Mouse (Mus musculus) thymus, adult 18-20 months (tissue): ENCODE results near the gene 1700003F12Rik.

Experiments
- DNase-seq, 2 experiments: peaks; one replicate each; pipeline ENCODE4 v3.0.0; 2022; ENCODE audit warnings: mixed read lengths in 2 of 2

1700003F12Rik gene

GRCm38 (mm10) chr2:154577744-154578067 lies 30.8 kb downstream of the 1700003F12Rik start:
- DNase-seq = no peak

GRCm38 (mm10) chr2:154580586-154580985 lies 33.7 kb downstream of the 1700003F12Rik start:
- no peak for DNase-seq

DNA sequence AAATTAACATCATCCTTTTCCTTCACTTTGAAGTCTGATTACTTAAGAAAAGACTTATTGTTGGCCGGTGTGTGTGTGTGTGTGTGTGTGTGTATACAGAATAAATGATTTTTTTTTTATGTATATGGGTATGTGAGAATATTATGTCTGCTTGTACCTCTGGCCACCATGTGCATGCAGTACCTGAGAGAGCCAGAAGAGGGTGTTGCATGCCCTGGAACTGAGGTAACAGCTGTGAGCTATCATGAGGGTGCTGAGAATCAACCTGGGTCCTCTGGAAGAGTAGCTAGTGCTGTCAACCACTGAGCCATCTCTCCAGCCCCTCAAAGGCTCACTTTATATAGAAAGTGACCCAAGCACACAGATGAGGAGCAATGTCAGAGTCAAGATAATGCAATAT lies 34.5 kb downstream of the 1700003F12Rik start:
- DNase-seq = no peak

GRCm38 (mm10) chr2:154583906-154584872 lies 37.3 kb downstream of the 1700003F12Rik start:
- no peak for DNase-seq

DNA sequence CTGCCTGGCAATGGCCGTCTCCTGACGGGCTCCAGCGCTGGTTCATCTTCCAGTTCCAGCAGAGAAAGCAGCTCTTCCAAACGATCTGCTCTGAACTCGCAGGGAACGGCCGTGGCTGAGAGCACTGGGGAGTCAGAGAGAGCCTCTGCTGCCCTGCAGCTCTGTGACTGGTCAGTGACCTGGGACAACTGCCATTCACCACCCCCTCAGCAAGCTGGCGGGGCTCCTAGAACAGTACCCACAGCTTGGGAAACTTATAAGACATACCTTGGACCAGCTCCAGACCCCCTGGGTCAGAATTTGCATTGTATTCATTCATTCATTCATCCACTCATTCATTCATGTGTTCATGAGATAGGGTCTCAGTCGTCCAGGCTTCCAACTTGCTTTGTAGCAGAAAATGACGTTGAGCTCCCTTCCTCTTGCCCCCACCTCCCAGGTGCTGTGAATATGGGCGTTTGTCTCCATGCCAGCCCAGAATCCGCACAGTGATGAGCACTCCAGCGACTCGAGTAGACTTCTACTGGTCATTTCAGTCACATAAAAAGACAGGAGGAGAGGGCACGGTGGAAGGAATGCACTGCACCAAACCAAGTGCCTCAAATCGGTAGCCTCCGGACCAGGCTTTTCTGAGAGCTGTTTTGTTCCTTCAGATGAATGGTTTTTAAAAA lies 38.2 kb downstream of the 1700003F12Rik start:
- no peak for DNase-seq

- peak in 1 of 2 experiments; percentile 28 for DNase-seq
These were observed 39.5 kb downstream of the 1700003F12Rik start for GRCm38 (mm10) chr2:154586405-154586804.

- DNase-seq = no peak
These were observed 42.2 kb downstream of the 1700003F12Rik start for GRCm38 (mm10) chr2:154589051-154589450.

- DNase-seq = no peak
These were observed 44.4 kb downstream of the 1700003F12Rik start for GRCm38 (mm10) chr2:154591239-154591638.

DNA sequence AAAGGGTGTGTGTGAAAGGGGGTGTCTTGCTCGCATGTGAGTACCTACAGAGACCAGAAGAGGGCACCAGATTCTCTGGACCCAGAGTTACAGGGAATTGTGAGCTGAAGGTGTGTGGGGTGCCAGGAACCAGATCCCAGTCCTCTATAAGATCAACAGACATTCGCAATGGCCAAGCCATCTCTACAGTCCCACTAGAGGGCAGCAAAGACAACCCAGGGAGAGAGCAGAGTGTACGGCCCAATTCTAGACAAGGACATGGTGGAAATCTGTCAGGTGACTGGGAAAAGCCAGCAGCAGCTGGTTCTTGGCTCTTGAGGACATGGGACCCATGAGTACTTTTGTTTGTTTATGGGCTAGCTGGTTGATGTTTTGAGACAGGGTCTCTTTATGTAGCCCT lies 46.1 kb downstream of the 1700003F12Rik start:
- DNase-seq = peak in 1 of 2 experiments; percentile 50

DNA sequence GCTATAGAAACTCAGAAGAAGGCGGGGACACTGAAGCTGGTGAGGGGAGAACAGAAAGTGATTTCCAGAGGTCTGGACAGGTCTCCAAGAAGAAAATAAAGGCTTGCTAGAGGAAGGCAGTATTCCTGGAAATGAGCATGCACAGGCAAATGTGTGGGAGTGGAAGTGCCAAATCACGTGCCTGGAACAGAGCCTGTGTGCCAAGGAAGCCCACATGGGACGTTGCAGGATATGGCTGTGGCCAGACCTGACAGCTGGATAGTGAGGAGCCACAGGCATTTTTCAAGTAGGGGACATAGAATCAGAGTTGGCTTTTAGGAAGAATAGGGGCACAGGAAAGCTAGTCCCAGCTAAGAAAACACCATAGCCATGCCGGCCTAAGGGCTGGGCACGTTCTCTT lies 48.9 kb downstream of the 1700003F12Rik start:
- no peak for DNase-seq

DNA sequence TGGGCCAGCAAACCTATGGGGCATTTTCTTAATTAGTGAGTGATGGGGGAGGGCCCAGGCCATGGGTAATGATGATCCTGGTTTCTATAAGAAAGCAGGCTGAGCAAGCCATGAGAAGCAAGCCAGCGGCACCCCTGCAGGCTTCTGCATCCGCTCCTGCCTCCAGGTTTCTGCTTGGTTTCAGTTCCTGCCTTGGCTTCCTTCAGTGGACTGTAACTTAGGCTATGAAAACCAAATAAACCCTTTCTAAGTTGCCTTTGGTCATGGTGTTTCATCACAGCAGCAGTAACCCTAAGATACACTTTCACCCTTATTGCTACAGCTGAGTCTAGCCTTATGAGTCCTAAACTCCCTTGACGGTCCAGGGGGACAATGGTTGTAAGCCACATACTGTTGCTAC lies 50.5 kb downstream of the 1700003F12Rik start:
- no peak for DNase-seq
